Mouse (Mus musculus): ENCODE measurements around the gene Vmn1r20.
"Not testable (repeated sequence)": the region's sequence is repeated elsewhere in the genome, so short reads cannot be mapped to it uniquely, and the experiment has no call there.

The Vmn1r20 gene

DNA sequence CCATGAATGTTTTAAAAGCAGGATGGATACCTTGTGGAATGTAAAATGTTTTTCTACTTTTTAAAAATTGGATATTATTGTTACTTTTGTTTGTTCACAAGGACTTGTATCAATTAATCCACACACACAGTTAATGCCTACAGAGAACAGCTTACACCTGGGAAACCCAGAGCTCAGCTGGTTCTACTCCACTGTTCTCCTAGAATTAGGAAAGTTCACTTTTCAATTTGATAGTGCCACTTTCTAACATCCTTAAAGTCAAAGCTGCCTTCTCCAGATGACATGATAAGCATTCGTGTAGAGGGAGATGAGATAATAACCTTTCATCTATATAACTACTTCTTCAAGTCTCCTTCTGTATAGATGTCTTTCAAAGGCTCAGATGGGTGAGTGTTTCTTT lies at the start of gene Vmn1r20:
Gene Vmn1r20, plus strand, starts transcription at position 301 of the 400 bp plus-strand sequence.
- no peak for DNase-seq

DNA sequence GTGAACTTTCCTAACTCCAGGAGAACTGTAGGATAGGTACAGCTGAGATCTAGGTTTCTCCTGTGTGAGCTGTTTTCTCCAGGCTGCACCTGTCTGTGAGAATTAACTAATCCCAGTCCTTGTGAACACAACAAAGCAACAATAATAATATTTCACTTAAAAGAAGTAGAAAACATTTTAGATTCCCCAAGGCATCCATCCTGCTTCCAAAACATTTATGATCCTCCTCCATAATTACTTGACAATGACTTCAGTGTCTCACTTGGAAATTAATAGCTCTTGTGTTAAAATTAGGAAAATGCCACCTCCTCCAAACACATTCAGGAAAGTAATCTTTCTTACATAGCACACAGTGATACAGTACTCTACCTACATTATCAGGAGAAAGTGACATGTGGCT lies 33.0 kb upstream of the Vmn1r20 start, which contains the start of gene Vmn1r18:
Gene Vmn1r18, minus strand, starts transcription at position 101 of the 400 bp plus-strand sequence.
- DNase-seq: no peak

DNA sequence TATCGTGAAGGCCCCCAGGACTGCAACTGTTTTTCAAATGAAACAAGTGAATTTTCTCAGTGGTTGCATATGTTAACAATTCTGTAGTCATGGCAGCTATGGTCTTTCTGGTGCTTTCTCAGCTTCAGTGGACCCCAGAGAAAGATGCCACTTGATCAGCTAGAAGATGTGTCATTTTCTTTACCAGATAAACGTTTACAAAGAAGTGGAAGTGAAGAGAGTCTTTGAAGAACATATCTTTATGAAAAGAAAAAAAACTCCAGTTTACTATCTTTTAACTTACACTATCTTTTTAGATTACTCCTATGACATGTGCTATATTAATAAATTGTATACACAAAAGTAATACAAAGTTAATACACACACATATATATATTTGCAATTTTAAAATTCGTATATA lies 25.2 kb upstream of the Vmn1r20 start, which contains the start of gene Vmn1r19:
Gene Vmn1r19, plus strand, starts transcription at position 301 of the 400 bp plus-strand sequence.
- not testable (repeated sequence) for DNase-seq

DNA sequence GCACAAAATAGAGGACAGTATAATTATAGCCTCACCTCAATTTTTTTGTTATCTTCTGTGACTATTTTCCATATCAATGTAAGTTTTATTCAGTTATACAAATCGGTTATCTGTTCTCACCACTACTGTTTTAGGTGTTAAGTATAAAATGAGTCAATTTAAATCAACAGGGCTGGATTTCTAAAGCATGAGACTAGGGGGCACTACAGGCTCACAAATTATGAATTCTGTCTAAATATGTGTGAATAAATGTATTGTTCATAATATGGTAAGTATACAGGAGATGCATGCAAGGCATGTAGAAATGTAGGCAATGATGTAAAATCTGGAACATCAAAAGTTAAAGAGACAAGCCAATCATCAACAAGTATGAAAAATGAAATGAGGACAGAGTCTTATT lies 2.5 kb downstream of the Vmn1r20 start:
- DNase-seq: peak in 1 of 2 experiments; percentile 9

DNA sequence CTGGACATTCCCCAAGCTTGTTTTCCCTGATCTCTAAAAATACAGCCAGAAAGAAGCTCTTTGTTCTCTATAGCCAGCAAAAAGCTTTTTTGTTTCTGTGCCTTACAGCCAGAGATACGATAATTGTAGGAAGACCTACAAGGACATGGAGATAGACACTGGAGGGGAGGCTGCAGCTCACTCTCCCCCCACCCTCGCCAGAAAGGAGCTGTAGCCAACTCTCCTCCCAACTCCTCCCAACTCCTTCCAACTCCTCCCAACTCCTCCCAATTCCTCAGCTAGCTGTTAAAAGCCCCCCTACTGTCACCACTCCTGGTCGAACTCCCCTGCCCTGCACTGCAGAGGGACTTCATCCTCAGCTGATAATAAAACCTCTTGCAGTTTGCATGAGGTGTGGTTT lies 39.4 kb downstream of the Vmn1r20 start:
- not testable (repeated sequence) for DNase-seq
